Mouse (Mus musculus): Measurements from ENCODE around the gene Sult5a1. TPM values are rescaled to one million over a fixed set of nuclear protein-coding genes. Genes with fewer than 3 reads are reported as not detected.

The Sult5a1 gene
- polyA plus RNA-seq, 1 experiment from 2014 or later, result 17.8 TPM

DNA sequence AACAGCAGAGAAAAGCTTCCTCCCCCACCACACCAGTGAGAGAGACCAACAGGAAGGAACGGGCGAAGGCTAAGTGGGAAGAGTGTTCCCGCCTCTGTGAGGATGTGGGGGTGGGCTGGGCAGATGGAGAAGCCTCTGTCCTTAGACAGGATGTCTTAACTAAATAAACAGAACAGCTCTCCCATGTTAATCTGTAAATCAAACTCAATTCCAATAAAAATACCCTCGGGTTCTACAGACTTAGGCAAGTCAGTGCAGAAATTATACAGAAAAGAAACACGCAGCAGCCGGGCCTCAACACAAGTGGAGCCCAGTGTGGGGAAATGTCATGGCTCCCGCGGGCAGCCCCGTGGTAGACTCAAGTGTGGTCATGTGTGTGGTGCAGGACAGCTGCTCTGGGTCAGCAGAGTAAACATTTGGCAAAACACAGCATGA, 7.4 kb downstream of the Sult5a1 start:
- Histone ChIP-seq H3K4me1 (ENCODE audit: insufficient read depth) (no peaks in the 10 kb centered on the region), H3K4me3 (ENCODE audit: low read depth, low read length) (no peak overlapping the region), H3K27ac (ENCODE audit: low read depth) (peak overlapping the region; percentile 63; the same call in 1 of the 2 replicates), H3K4me2 (no peak overlapping the region), H3K36me3 (ENCODE audit: insufficient read depth) (no peaks in the 10 kb centered on the region), H3K9me3 (ENCODE audit: low read depth, low read length) (no peaks in the 10 kb centered on the region), H3K9ac (no peak overlapping the region), H3K27me3 (ENCODE audit: insufficient read depth, low read length) (no peaks in the 10 kb centered on the region)
- 32% methylated on average over 9 of the region's 9 CpGs for WGBS
- DNase-seq (peak; percentile 72), ATAC-seq (ENCODE audit: insufficient read depth) (peak; percentile 69; the same call in 1 of the 2 replicates)
- TF ChIP-seq CTCF (IDR thresholded peaks at IDR 0.05; ENCODE audit: low read depth), result no peak

DNA sequence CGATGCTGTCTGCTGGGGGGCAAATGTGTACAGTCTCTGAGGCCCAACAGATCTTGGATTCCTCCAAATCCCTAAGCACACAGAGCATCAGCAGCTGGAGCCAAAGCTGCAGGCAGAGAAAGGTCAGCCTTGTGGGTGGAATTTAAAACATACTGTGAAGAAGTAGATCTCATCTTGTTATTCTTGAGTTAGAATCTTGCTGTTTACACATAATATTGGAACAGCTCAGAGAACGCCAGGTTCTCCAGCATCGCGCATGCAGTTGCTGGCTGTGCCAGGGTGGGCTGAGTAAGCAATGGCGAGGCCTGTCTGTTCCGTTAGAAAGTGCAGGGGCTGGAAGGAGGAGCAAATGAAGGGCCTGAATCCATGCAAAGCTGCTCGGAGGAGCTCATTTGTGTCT, 11.7 kb downstream of the Sult5a1 start:
- ATAC-seq (ENCODE audit: insufficient read depth) (no peak), DNase-seq (peak; percentile 28)
- Histone ChIP-seq H3K4me1 (ENCODE audit: insufficient read depth) (peaks cover 7% of the 10 kb centered on the region), H3K9me3 (ENCODE audit: low read depth, low read length) (no peaks in the 10 kb centered on the region), H3K9ac (no peak overlapping the region), H3K4me2 (no peak overlapping the region), H3K27ac (ENCODE audit: low read depth) (peak overlapping the region; percentile 65), H3K36me3 (ENCODE audit: insufficient read depth) (no peaks in the 10 kb centered on the region), H3K27me3 (ENCODE audit: insufficient read depth, low read length) (no peaks in the 10 kb centered on the region), H3K4me3 (ENCODE audit: low read depth, low read length) (no peak overlapping the region)
- TF ChIP-seq CTCF (IDR thresholded peaks at IDR 0.05; ENCODE audit: low read depth), result no peak
- 52% methylated on average over 7 of the region's 7 CpGs for whole genome bisulfite sequencing

DNA sequence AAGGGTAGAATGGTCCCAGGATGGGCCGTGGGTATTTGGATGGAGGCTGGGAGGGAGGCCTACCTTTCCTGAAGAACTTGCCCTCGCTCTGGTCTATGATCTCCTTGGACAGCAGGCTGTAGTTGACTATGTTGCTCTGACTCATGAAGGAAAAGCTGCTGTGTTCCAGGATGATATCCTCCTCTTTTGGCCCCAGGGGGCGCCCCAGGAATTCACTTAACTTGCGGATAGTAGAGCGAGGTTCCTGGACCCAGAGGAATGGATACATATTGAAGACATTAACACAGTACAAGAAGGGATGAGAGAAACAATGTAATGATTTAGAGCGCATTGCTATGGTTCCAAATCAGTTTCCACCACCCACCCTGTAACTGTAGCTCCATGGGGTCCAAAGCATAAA, 12.8 kb downstream of the Sult5a1 start:
- Histone ChIP-seq H3K4me1 (ENCODE audit: insufficient read depth) (peaks cover 7% of the 10 kb centered on the region), H3K36me3 (ENCODE audit: insufficient read depth) (no peaks in the 10 kb centered on the region), H3K9me3 (ENCODE audit: low read depth, low read length) (no peaks in the 10 kb centered on the region), H3K9ac (no peak overlapping the region), H3K4me3 (ENCODE audit: low read depth, low read length) (no peak overlapping the region), H3K27me3 (ENCODE audit: insufficient read depth, low read length) (no peaks in the 10 kb centered on the region), H3K4me2 (no peak overlapping the region), H3K27ac (ENCODE audit: low read depth) (peak overlapping the region; percentile 26; the same call in 1 of the 2 replicates)
- ATAC-seq (ENCODE audit: insufficient read depth) (no peak), DNase-seq (peak; percentile 80)
- peak; percentile 61 for TF ChIP-seq CTCF (IDR thresholded peaks at IDR 0.05; ENCODE audit: low read depth)
- WGBS, result 51% methylated on average over 6 of the region's 6 CpGs

DNA sequence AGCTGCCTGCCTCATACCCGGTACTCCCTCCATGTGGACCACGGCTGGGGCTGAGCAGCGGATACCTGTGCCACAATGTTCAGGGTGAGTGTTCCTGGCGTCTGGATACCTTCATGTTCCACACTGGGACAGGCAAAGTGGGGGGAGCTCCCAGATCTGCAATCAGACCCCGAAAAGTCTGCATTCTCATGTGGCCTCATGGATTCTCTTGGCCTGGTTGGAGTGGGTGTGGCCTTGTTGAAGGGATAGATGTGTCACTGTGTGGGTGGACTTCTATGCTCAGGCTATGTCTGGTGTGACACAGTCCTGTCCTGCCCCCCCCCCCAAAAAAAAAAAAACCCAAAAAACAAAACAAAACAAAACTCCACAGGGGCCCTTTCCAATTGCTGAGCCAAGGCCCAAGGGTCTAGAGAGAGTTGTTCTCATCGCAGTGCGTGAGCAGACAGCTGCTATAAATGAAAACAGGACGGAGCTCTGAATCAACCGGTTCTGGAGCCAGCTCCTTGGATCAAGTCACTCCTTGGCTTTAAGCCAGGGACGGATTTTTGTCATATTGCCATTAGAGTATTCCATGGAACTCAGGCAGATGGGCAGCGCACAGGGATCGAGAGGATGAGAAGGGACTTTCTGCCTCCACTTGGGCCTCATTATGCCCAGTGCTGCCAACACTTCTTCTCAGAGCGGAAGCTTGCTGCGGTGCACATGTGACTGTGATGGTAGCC, 16.2 kb downstream of the Sult5a1 start:
- Histone ChIP-seq H3K27ac (ENCODE audit: low read depth) (peak overlapping the region; percentile 90), H3K9me3 (ENCODE audit: low read depth, low read length) (no peaks in the 10 kb centered on the region), H3K9ac (no peak overlapping the region), H3K4me2 (no peak overlapping the region), H3K4me1 (ENCODE audit: insufficient read depth) (peaks cover 9% of the 10 kb centered on the region), H3K4me3 (ENCODE audit: low read depth, low read length) (no peak overlapping the region), H3K36me3 (ENCODE audit: insufficient read depth) (no peaks in the 10 kb centered on the region), H3K27me3 (ENCODE audit: insufficient read depth, low read length) (no peaks in the 10 kb centered on the region)
- peak; percentile 59 for ATAC-seq (ENCODE audit: insufficient read depth)
- 55% methylated on average over 14 of the region's 14 CpGs for WGBS
- peak; percentile 99 for DNase-seq
- no peak for TF ChIP-seq CTCF (IDR thresholded peaks at IDR 0.05; ENCODE audit: low read depth)

DNA sequence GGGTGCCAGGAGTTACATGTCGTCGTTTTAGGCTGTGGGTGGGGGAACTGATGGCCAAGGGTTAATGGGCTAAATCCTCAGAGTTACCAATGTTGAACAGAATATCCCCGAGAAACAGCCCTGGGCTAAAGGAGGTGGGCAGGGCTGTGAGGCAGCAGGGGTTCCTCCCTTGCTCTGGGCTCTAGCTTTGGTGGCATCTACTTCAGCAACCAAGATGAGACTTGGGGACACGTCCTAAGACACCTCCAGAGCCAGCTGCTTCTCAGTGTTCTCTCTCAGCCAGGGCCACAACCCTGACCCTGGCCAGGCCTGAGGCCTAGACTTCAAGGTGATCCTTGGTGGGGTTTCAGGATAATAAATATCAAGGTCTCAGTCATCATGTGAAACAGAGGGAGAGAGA, 19.4 kb downstream of the Sult5a1 start:
- no peak overlapping the region for H3K4me2 ChIP-seq
- no peak for ATAC-seq (ENCODE audit: insufficient read depth)
- no peak overlapping the region for H3K27ac ChIP-seq (ENCODE audit: low read depth)
- TF ChIP-seq CTCF (IDR thresholded peaks at IDR 0.05; ENCODE audit: low read depth), result no peak
- no peak overlapping the region for H3K4me3 ChIP-seq (ENCODE audit: low read depth, low read length)
- DNase-seq, result no peak
- H3K4me1 ChIP-seq (ENCODE audit: insufficient read depth), result peaks cover 9% of the 10 kb centered on the region
- no peaks in the 10 kb centered on the region for H3K27me3 ChIP-seq (ENCODE audit: insufficient read depth, low read length)
- H3K36me3 ChIP-seq (ENCODE audit: insufficient read depth), result no peaks in the 10 kb centered on the region
- no peaks in the 10 kb centered on the region for H3K9me3 ChIP-seq (ENCODE audit: low read depth, low read length)
- no peak overlapping the region for H3K9ac ChIP-seq
- WGBS, result 53% methylated on average over 4 of the region's 4 CpGs

DNA sequence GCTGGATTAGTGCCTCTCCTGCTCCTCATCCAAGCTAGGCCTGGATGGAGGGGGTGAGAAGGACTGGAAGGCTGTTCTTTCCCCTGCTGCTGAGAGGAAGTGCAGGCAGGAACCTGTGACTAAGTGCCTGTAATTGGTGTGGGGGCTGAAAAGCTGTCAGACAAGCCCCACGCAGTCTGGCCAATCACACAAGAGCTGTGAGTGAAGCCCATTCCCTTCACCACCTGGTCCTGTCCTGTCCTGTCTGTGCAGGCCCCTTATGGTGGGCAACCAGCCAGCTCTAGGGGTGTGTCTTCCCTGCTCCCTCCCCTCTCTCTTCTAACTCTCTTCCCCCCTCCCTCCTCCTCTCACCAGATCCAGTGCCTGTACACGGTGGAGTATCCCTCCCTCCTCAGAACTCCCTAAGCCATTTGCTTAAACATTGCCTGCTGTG, 20.5 kb downstream of the Sult5a1 start:
- H3K9ac ChIP-seq, result 0 out of 2 replicates have a peak overlapping the region, but pooled peaks have one; percentile 17

DNA sequence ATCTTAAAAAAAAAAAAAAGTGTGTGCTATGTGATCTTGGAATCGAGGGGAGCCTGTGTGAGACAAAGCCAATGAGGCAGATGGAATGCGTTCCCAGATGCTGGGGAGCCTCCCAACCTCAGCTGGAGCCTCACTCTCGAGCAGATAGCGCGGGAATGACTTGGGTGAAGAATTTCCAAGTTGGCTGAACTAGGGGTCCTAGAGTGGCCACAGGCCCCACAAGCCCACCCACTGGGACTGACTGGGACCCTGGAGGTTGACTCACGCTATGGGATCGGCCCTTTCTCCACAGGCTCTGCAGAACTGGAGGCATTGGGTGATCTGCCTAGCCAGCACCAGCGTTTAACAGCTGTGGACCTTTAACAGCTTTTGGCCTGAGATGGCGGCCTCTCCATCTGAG, 21.8 kb downstream of the Sult5a1 start:
- no peak for TF ChIP-seq CTCF (IDR thresholded peaks at IDR 0.05; ENCODE audit: low read depth)
- H3K27ac ChIP-seq (ENCODE audit: low read depth), result no peak overlapping the region
- H3K9ac ChIP-seq, result no peak overlapping the region
- no peaks in the 10 kb centered on the region for H3K9me3 ChIP-seq (ENCODE audit: low read depth, low read length)
- H3K4me3 ChIP-seq (ENCODE audit: low read depth, low read length), result no peak overlapping the region
- DNase-seq (no peak), ATAC-seq (ENCODE audit: insufficient read depth) (no peak)
- no peaks in the 10 kb centered on the region for H3K27me3 ChIP-seq (ENCODE audit: insufficient read depth, low read length)
- peaks cover 2% of the 10 kb centered on the region; the same call in 1 of the 2 replicates for H3K4me1 ChIP-seq (ENCODE audit: insufficient read depth)
- WGBS, result 67% methylated on average over 9 of the region's 9 CpGs
- no peaks in the 10 kb centered on the region for H3K36me3 ChIP-seq (ENCODE audit: insufficient read depth)
- H3K4me2 ChIP-seq, result no peak overlapping the region

More for the DNA sequence above, 20.5 kb downstream of the Sult5a1 start:
- no peak for TF ChIP-seq CTCF (IDR thresholded peaks at IDR 0.05; ENCODE audit: low read depth)
- ATAC-seq (ENCODE audit: insufficient read depth) (peak; percentile 89), DNase-seq (peak; percentile 88)
- Histone ChIP-seq H3K4me2 (no peak overlapping the region), H3K36me3 (ENCODE audit: insufficient read depth) (no peaks in the 10 kb centered on the region), H3K4me1 (ENCODE audit: insufficient read depth) (peaks cover 7% of the 10 kb centered on the region), H3K9me3 (ENCODE audit: low read depth, low read length) (no peaks in the 10 kb centered on the region), H3K27me3 (ENCODE audit: insufficient read depth, low read length) (no peaks in the 10 kb centered on the region), H3K27ac (ENCODE audit: low read depth) (peak overlapping the region; percentile 76), H3K4me3 (ENCODE audit: low read depth, low read length) (no peak overlapping the region)
- WGBS, result 4% methylated on average over 2 of the region's 2 CpGs

Data from lung, embryonic 14.5 days (tissue).